Mouse (Mus musculus) liver, embryonic 14.5 days (tissue): ENCODE results near the gene Park7.
A peak's percentile ranks its signal among the peaks of the same experiment; 100 is the strongest.

Experiments
- CTCF ChIP-seq: IDR thresholded peaks from 2 replicates; pipeline ENCODE4 v1.5.1; 2016; ENCODE audit warnings: antibody characterized with exemption, low read depth, control low read depth
- EP300 ChIP-seq: IDR thresholded peaks from 2 replicates; pipeline ENCODE4 v1.6.1; 2016; ENCODE audit warnings: antibody characterized with exemption, low read depth

GRCm38 (mm10) chr4:150854839-150855246 is 59.4 kb downstream of the Park7 start:
- peak; percentile 51 for TF ChIP-seq CTCF
- no peak for TF ChIP-seq EP300
